Mouse (Mus musculus): ENCODE data around the gene Olfr281.
"Not testable (repeated sequence)": the region's sequence is repeated elsewhere in the genome, so short reads cannot be mapped to it uniquely, and the experiment has no call there.

Olfr281 gene

GRCm38 (mm10) chr15:98452288-98452687 is at the start of gene Olfr281:
TSS of gene Olfr281 (plus strand) at chr15:98452588.
- no peak for DNase-seq (ENCODE audit: inconsistent ontology term)

- DNase-seq (ENCODE audit: inconsistent ontology term), result no peak
Observed at GRCm38 (mm10) chr15:98408406-98409060, 43.9 kb upstream of the Olfr281 start.

GRCm38 (mm10) chr15:98409635-98410034 is 42.8 kb upstream of the Olfr281 start:
- no peak for DNase-seq (ENCODE audit: inconsistent ontology term)

- no peak for DNase-seq (ENCODE audit: inconsistent ontology term)
Observed at GRCm38 (mm10) chr15:98410249-98410648, 42.1 kb upstream of the Olfr281 start.

GRCm38 (mm10) chr15:98415996-98416395 is 36.4 kb upstream of the Olfr281 start:
- DNase-seq (ENCODE audit: inconsistent ontology term), result no peak

GRCm38 (mm10) chr15:98416802-98417201 is 35.6 kb upstream of the Olfr281 start:
- not testable (repeated sequence) for DNase-seq (ENCODE audit: inconsistent ontology term)

GRCm38 (mm10) chr15:98417285-98417684 is 35.1 kb upstream of the Olfr281 start:
- not testable (repeated sequence) for DNase-seq (ENCODE audit: inconsistent ontology term)

- DNase-seq (ENCODE audit: inconsistent ontology term), result no peak
Observed at GRCm38 (mm10) chr15:98418096-98418495, 34.3 kb upstream of the Olfr281 start.

- no peak for DNase-seq (ENCODE audit: inconsistent ontology term)
Observed at GRCm38 (mm10) chr15:98420897-98421296, 31.5 kb upstream of the Olfr281 start.

- DNase-seq (ENCODE audit: inconsistent ontology term), result no peak
Observed at GRCm38 (mm10) chr15:98424326-98424725, 28.1 kb upstream of the Olfr281 start.

GRCm38 (mm10) chr15:98424753-98425152 is 27.6 kb upstream of the Olfr281 start:
- DNase-seq (ENCODE audit: inconsistent ontology term), result no peak

GRCm38 (mm10) chr15:98425188-98425587 is 27.2 kb upstream of the Olfr281 start:
- no peak for DNase-seq (ENCODE audit: inconsistent ontology term)

- DNase-seq (ENCODE audit: inconsistent ontology term), result not testable (repeated sequence)
Observed at GRCm38 (mm10) chr15:98430925-98431324, 21.5 kb upstream of the Olfr281 start, which contains the start of gene Olfr282. TSS of gene Olfr282 (plus strand) at chr15:98431225.

GRCm38 (mm10) chr15:98444561-98444960 is 7.8 kb upstream of the Olfr281 start:
- no peak for DNase-seq (ENCODE audit: inconsistent ontology term)

GRCm38 (mm10) chr15:98448521-98448920 is 3.9 kb upstream of the Olfr281 start:
- no peak for DNase-seq (ENCODE audit: inconsistent ontology term)

GRCm38 (mm10) chr15:98469596-98469995 is 17.2 kb downstream of the Olfr281 start, which contains the start of gene OR5BS1P:
TSS of gene OR5BS1P (plus strand) at chr15:98469896.
- no peak for DNase-seq (ENCODE audit: inconsistent ontology term)

- no peak for DNase-seq (ENCODE audit: inconsistent ontology term)
Observed at GRCm38 (mm10) chr15:98471539-98471938, 19.2 kb downstream of the Olfr281 start.

GRCm38 (mm10) chr15:98474958-98475357 is 22.6 kb downstream of the Olfr281 start:
- no peak for DNase-seq (ENCODE audit: inconsistent ontology term)

GRCm38 (mm10) chr15:98475382-98475781 is 23.0 kb downstream of the Olfr281 start:
- DNase-seq (ENCODE audit: inconsistent ontology term), result no peak

- DNase-seq (ENCODE audit: inconsistent ontology term), result no peak
Observed at GRCm38 (mm10) chr15:98476281-98476680, 23.9 kb downstream of the Olfr281 start.

GRCm38 (mm10) chr15:98479568-98480102 is 27.2 kb downstream of the Olfr281 start:
- no peak for DNase-seq (ENCODE audit: inconsistent ontology term)

GRCm38 (mm10) chr15:98482701-98483100 is 30.3 kb downstream of the Olfr281 start, which contains the start of gene Lalba:
TSS of gene Lalba (minus strand) at chr15:98482721.
- peak; percentile 22 for DNase-seq (ENCODE audit: inconsistent ontology term)
